Mouse (Mus musculus) heart, postnatal 0 days (tissue): ENCODE results near the gene Phc1.

Experiments
- CTCF ChIP-seq: IDR thresholded peaks from 2 replicates; pipeline ENCODE4 v1.5.1; 2016; ENCODE audit warnings: antibody characterized with exemption, control low read depth, low read depth
- EP300 ChIP-seq: IDR thresholded peaks from 2 replicates; pipeline ENCODE4 v1.6.1; 2016; ENCODE audit warnings: antibody characterized with exemption, low read depth

DNA sequence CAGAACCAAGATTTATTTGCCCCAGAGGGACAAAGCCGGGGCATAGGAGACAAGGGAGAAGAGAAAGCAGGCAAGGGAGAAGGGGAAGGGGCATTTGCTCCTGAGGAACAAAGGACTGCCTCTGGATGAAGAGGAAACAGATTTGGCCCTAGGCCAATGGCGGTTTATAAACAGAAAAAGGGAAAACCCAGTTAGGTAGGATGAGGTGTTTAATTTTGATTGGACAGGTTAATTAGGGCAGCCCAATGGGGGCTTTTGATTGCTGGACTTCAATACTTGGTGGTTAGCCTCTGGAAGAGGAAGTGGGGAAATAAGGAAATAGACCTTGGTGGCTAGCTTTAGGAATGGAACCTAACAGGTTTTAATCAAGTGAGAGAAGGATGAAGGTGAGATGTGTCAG is 48.2 kb downstream of the Phc1 start:
- TF ChIP-seq CTCF (no peak), EP300 (no peak)
